Mouse (Mus musculus) liver, embryonic 11.5 days (tissue): ENCODE data around the gene Prrx2. TPM values are rescaled to one million over a fixed set of nuclear protein-coding genes. Genes with fewer than 3 reads are reported as not detected.

ENCODE experiments used
- ATAC-seq: fragments of 200-750 bp; cut with Nextera tagmentation; replicated peaks from 2 replicates; pipeline ENCODE4 v1.8.0; 2017; ENCODE audit warnings: moderate number of reproducible peaks, mild to moderate bottlenecking, moderate TSS enrichment, moderate library complexity; ENCODE audit not compliant: low FRiP score
- DNase-seq: peaks from one replicate; pipeline ENCODE4 v3.0.0-alpha.2; 2017; ENCODE audit warnings: low spot score
- H3K27ac ChIP-seq: fragments of 300-500 bp; sonication (generic); 2 replicates; pipeline ENCODE4 v1.5.1; 2014; ENCODE audit warnings: mild to moderate bottlenecking, low read depth, low read length, control low read depth
- H3K27me3 ChIP-seq: fragments of 300-500 bp; sonication (generic); replicated peaks from 2 replicates; pipeline ENCODE4 v1.6.1; 2014; ENCODE audit warnings: low read length, mixed read lengths; ENCODE audit not compliant: control insufficient read depth, insufficient read depth
- H3K36me3 ChIP-seq: fragments of 300-500 bp; sonication (generic); 2 replicates; pipeline ENCODE4 v1.6.1; 2014; ENCODE audit warnings: mild to moderate bottlenecking, low read length, moderate library complexity, mixed read lengths; ENCODE audit not compliant: control insufficient read depth, insufficient read depth
- H3K4me1 ChIP-seq: fragments of 300-500 bp; sonication (generic); replicated peaks from 2 replicates; pipeline ENCODE4 v1.6.1; 2014; ENCODE audit warnings: low read length, mixed read lengths; ENCODE audit not compliant: control insufficient read depth, insufficient read depth
- H3K4me2 ChIP-seq: fragments of 300-500 bp; sonication (generic); 2 replicates; pipeline ENCODE4 v1.6.1; 2014; ENCODE audit warnings: mild to moderate bottlenecking, control low read depth, moderate library complexity
- H3K4me3 ChIP-seq: fragments of 300-500 bp; sonication (generic); 2 replicates; pipeline ENCODE4 v1.5.1; 2014; ENCODE audit warnings: low read depth, low read length, control low read depth
- H3K9ac ChIP-seq: fragments of 300-500 bp; sonication (generic); 2 replicates; pipeline ENCODE4 v1.6.1; 2014; ENCODE audit warnings: low read depth, low read length, control low read depth
- H3K9me3 ChIP-seq: fragments of 300-500 bp; sonication (generic); 2 replicates; pipeline ENCODE4 v1.6.1; 2016; ENCODE audit warnings: low read length, inconsistent platforms, mixed read lengths; ENCODE audit not compliant: control insufficient read depth
- WGBS: fragments of 180-500 bp; shearing (Covaris S2); extraction: QIAGEN DNeasy Blood & Tissue Kit; methylation state at CpG from one replicate; pipeline ENCODE4 v1.1.7; 2014; 5-methylcytosine and 5-hydroxymethylcytosine counted together
- polyA plus RNA-seq: library from polyadenylated mRNA; unstranded; fragments of >200 nt; fragmentation: Nextera tagmentation; extraction: Ambion mirVana; gene quantifications from 2 replicates; pipeline ENCODE4 v1.2.1, GENCODE M21; 2014

Prrx2 gene
- polyA plus RNA-seq, 1 experiment from 2014 or later, result 9.4 TPM

GRCm38 (mm10) chr2:30810573-30810972 is 24.2 kb upstream of the Prrx2 start:
- H3K9ac ChIP-seq, result no peak overlapping the region
- 0 out of 2 replicates have a peak overlapping the region, but pooled peaks have one; percentile 3 for H3K4me3 ChIP-seq
- 86% methylated on average over 7 of the region's 7 CpGs for WGBS
- no peaks in the 10 kb centered on the region for H3K9me3 ChIP-seq
- peaks cover 32% of the 10 kb centered on the region for H3K36me3 ChIP-seq
- DNase-seq (no peak), ATAC-seq (no peak)
- H3K27ac ChIP-seq, result no peak overlapping the region
- H3K4me2 ChIP-seq, result no peak overlapping the region
- H3K27me3 ChIP-seq, result no peaks in the 10 kb centered on the region
- peaks cover 14% of the 10 kb centered on the region for H3K4me1 ChIP-seq

GRCm38 (mm10) chr2:30816383-30816782 is 18.4 kb upstream of the Prrx2 start:
- no peak overlapping the region for H3K27ac ChIP-seq
- H3K4me1 ChIP-seq, result no peaks in the 10 kb centered on the region
- no peak overlapping the region for H3K9ac ChIP-seq
- DNase-seq, result no peak
- no peaks in the 10 kb centered on the region for H3K27me3 ChIP-seq
- 100% methylated on average over 1 of the region's 1 CpGs for WGBS
- H3K4me3 ChIP-seq, result no peak overlapping the region
- no peak for ATAC-seq
- H3K9me3 ChIP-seq, result no peaks in the 10 kb centered on the region
- H3K4me2 ChIP-seq, result no peak overlapping the region
- H3K36me3 ChIP-seq, result peaks cover 58% of the 10 kb centered on the region

GRCm38 (mm10) chr2:30819873-30820272 is 14.9 kb upstream of the Prrx2 start:
- no peaks in the 10 kb centered on the region for H3K4me1 ChIP-seq
- no peak overlapping the region for H3K4me3 ChIP-seq
- H3K9me3 ChIP-seq, result no peaks in the 10 kb centered on the region
- no peak overlapping the region for H3K27ac ChIP-seq
- ATAC-seq (no peak), DNase-seq (no peak)
- H3K27me3 ChIP-seq, result no peaks in the 10 kb centered on the region
- 94% methylated on average over 5 of the region's 5 CpGs for WGBS
- H3K4me2 ChIP-seq, result no peak overlapping the region
- peaks cover 65% of the 10 kb centered on the region for H3K36me3 ChIP-seq
- no peak overlapping the region for H3K9ac ChIP-seq

DNA sequence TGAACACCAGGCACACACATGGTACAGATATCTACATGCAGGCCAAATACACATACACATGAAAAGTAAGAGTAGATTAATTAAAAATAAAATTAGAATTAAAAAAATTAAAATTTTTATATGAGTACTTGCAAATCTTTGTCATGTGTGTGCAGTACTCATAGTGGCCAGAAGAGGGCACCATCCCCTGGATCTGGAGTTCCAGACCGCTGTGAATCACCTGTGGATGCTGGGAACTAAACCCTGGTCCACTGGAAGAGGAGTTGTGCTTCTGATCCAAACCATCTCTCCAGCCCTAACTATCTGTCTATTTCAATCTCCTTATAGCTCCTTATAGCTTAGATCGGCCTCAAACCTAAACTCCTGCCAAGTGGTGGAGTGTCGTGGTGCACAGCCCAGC is 13.7 kb upstream of the Prrx2 start:
- Histone ChIP-seq H3K36me3 (peaks cover 70% of the 10 kb centered on the region), H3K9ac (no peak overlapping the region), H3K27me3 (no peaks in the 10 kb centered on the region), H3K4me2 (no peak overlapping the region), H3K27ac (no peak overlapping the region), H3K4me3 (no peak overlapping the region), H3K9me3 (no peaks in the 10 kb centered on the region), H3K4me1 (no peaks in the 10 kb centered on the region)
- ATAC-seq, result no peak
- no peak for DNase-seq
- 96% methylated on average over 3 of the region's 3 CpGs for whole genome bisulfite sequencing

GRCm38 (mm10) chr2:30822460-30822859 is 12.3 kb upstream of the Prrx2 start:
- Histone ChIP-seq H3K9ac (no peak overlapping the region), H3K36me3 (peaks cover 62% of the 10 kb centered on the region), H3K4me2 (no peak overlapping the region), H3K4me3 (no peak overlapping the region), H3K27ac (no peak overlapping the region), H3K4me1 (peaks cover 11% of the 10 kb centered on the region), H3K27me3 (no peaks in the 10 kb centered on the region), H3K9me3 (no peaks in the 10 kb centered on the region)
- DNase-seq, result no peak
- ATAC-seq, result no peak
- 93% methylated on average over 8 of the region's 8 CpGs for WGBS

DNA sequence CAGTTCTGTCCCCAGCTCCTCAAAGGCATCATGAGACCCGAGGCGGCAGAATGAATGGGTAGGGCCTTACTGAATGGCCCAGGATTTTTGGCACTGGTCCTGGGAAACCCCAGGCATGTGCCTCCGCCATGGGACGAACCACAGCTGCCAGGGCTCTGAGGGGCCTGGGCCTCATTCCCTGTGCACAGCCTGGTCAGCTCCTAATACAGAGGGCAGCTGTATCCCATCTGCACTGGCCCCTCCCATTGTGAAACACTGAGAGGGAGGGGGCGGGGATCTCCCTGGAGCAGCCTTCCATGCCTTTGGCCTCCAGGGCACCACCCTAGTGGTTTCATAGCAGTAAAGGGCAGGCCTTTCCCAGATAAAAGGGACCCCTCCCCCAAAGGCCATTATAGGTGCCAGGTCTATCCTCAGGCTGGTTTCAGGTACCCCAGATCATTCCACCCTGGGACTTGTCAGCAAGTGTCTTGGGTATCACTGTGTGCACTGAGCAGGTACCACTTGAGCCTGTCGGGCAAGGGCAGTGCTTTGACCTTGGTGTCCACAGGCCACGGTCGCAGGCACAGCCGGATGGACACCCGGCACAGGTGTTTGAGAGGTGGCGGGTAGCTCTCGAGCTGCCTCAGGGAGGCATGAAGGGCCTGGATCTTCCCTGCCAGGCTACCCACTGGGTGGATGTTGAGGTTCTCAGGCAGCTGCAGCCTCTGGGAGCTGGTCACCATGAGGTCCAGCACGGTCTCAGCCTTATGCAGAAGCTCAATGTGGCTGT is 11.2 kb upstream of the Prrx2 start:
- WGBS, result 88% methylated on average over 13 of the region's 13 CpGs
- Histone ChIP-seq H3K27me3 (no peaks in the 10 kb centered on the region), H3K4me2 (no peak overlapping the region), H3K4me1 (peaks cover 14% of the 10 kb centered on the region), H3K4me3 (no peak overlapping the region), H3K27ac (0 out of 2 replicates have a peak overlapping the region, but pooled peaks have one; percentile 3), H3K9ac (no peak overlapping the region), H3K36me3 (peaks cover 60% of the 10 kb centered on the region), H3K9me3 (no peaks in the 10 kb centered on the region)
- no peak for DNase-seq
- ATAC-seq, result no peak

- Histone ChIP-seq H3K36me3 (peaks cover 36% of the 10 kb centered on the region), H3K4me2 (peak overlapping the region; percentile 89), H3K27me3 (no peaks in the 10 kb centered on the region), H3K4me1 (peaks cover 17% of the 10 kb centered on the region), H3K9me3 (no peaks in the 10 kb centered on the region), H3K4me3 (peak overlapping the region; percentile 98), H3K9ac (peak overlapping the region; percentile 96), H3K27ac (peak overlapping the region; percentile 94)
- ATAC-seq (peak; percentile 80), DNase-seq (peak; percentile 79)
- WGBS, result 30% methylated on average over 26 of the region's 26 CpGs
Measured at GRCm38 (mm10) chr2:30826825-30827748, 7.7 kb upstream of the Prrx2 start.

- H3K27ac ChIP-seq, result peak overlapping the region; percentile 94
- peak overlapping the region; percentile 89 for H3K4me2 ChIP-seq
- peak; percentile 80 for ATAC-seq
- peak overlapping the region; percentile 98 for H3K4me3 ChIP-seq
- WGBS, result under 1% methylated on average over 63 of the region's 63 CpGs
- peak; percentile 96 for DNase-seq
- H3K36me3 ChIP-seq, result peaks cover 29% of the 10 kb centered on the region
- H3K9ac ChIP-seq, result peak overlapping the region; percentile 96
- no peaks in the 10 kb centered on the region for H3K9me3 ChIP-seq
- H3K4me1 ChIP-seq, result peaks cover 17% of the 10 kb centered on the region
- no peaks in the 10 kb centered on the region for H3K27me3 ChIP-seq
Measured at GRCm38 (mm10) chr2:30827749-30828475, 6.9 kb upstream of the Prrx2 start.
